Mouse (Mus musculus) spleen, adult 2 months (tissue): ENCODE data around the gene E2f1.

Experiments used
- CTCF ChIP-seq: fragments of 200-500 bp; IDR thresholded peaks from 2 replicates; pipeline ENCODE4 v1.5.1; 2011; ENCODE audit warnings: mild to moderate bottlenecking, inconsistent platforms; ENCODE audit not compliant: insufficient read depth, insufficient read length, insufficient replicate concordance; ENCODE audit errors: extremely low read depth
- POLR2A ChIP-seq: fragments of 200-500 bp; IDR thresholded peaks from 2 replicates; pipeline ENCODE4 v1.6.1; 2011; ENCODE audit warnings: low read depth, low read length, inconsistent platforms

GRCm38 (mm10) chr2:154570666-154571065, 974 bp upstream of the E2f1 start:
- TF ChIP-seq CTCF, result no peak
- no peak for TF ChIP-seq POLR2A
